Mouse (Mus musculus) MEL (cell line): ENCODE measurements at regions not wholly inside any gene's neighbourhood (a gene's known extent, or its start where the extent isn't known, plus 50 kb on each side); places are given as distances from the start of the nearest gene placed in this dataset.

Experiments used
- DNase-seq: peaks from one replicate; pipeline ENCODE4 v3.0.0; 2011; ENCODE audit warnings: low read depth, low spot score
- H3K27ac ChIP-seq: 2 replicates; pipeline ENCODE4 v1.5.1; 2012; ENCODE audit warnings: low read depth, mild to moderate bottlenecking, control low read depth, low read length, moderate library complexity; ENCODE audit not compliant: control insufficient read depth
- H3K27me3 ChIP-seq, 2 experiments: fragments of 150-350 bp in 1 of 2; sonication (generic) in 1 of 2; 2 replicates each; pipeline ENCODE4 v1.6.1; 2012; ENCODE audit warnings: low read length in 2 of 2, mild to moderate bottlenecking in 2 of 2, improper control_type of control experiment in 1 of 2, moderate library complexity in 1 of 2; ENCODE audit not compliant: insufficient read depth in 2 of 2, control insufficient read depth in 1 of 2
- H3K36me3 ChIP-seq, 2 experiments: 2 replicates each; pipeline ENCODE4 v1.6.1; 2012 to 2014; ENCODE audit warnings: low read length in 2 of 2, improper control_type of control experiment in 1 of 2, inconsistent platforms in 1 of 2, mild to moderate bottlenecking in 1 of 2; ENCODE audit not compliant: insufficient read depth in 2 of 2, control insufficient read depth in 1 of 2
- H3K4me1 ChIP-seq, 2 experiments: fragments of 150-350 bp in 1 of 2; sonication (generic) in 1 of 2; 2 replicates each; pipeline ENCODE4 v1.6.1; 2012; ENCODE audit warnings: low read length in 2 of 2, improper control_type of control experiment in 1 of 2, mild to moderate bottlenecking in 1 of 2; ENCODE audit not compliant: insufficient read depth in 2 of 2, control insufficient read depth in 1 of 2
- H3K4me3 ChIP-seq, 2 experiments: fragments of 150-350 bp in 1 of 2; sonication (generic) in 1 of 2; 2 replicates each; pipeline ENCODE4 v1.5.1; 2012; ENCODE audit warnings: low read depth in 2 of 2, low read length in 2 of 2, mild to moderate bottlenecking in 2 of 2, moderate library complexity in 2 of 2, control low read depth in 1 of 2, improper control_type of control experiment in 1 of 2; ENCODE audit not compliant: control insufficient read depth in 1 of 2, insufficient read depth in 1 of 2
- H3K79me2 ChIP-seq: 2 replicates; pipeline ENCODE4 v1.6.1; 2012; ENCODE audit warnings: mild to moderate bottlenecking, low read length, moderate library complexity; ENCODE audit not compliant: control insufficient read depth, poor library complexity, insufficient read depth
- H3K9ac ChIP-seq: 2 replicates; pipeline ENCODE4 v1.6.1; 2012; ENCODE audit warnings: low read depth, mild to moderate bottlenecking, control low read depth, low read length, moderate library complexity; ENCODE audit not compliant: control insufficient read depth, poor library complexity, severe bottlenecking
- H3K9me3 ChIP-seq: fragments of 150-350 bp; sonication (generic); replicated peaks from 2 replicates; pipeline ENCODE4 v1.6.1; 2012; ENCODE audit warnings: mild to moderate bottlenecking, low read length, improper control_type of control experiment, moderate library complexity; ENCODE audit not compliant: insufficient read depth
- BHLHE40 ChIP-seq: IDR thresholded peaks from 2 replicates; pipeline ENCODE4 v1.6.1; 2012; ENCODE audit warnings: low read depth, mild to moderate bottlenecking, inconsistent platforms, low read length, improper control_type of control experiment, borderline replicate concordance
- CHD1 ChIP-seq: IDR thresholded peaks from 2 replicates; pipeline ENCODE4 v1.6.1; 2012; ENCODE audit warnings: low read depth, mild to moderate bottlenecking, inconsistent platforms, low read length, improper control_type of control experiment
- CTCF ChIP-seq, 3 experiments: IDR thresholded peaks in 2 of 3; conservative IDR thresholded peaks in 1 of 3; 2 replicates each; pipeline ENCODE4 v1.5.1; 2011 to 2012; ENCODE audit warnings: low read length in 3 of 3, low read depth in 2 of 3, mild to moderate bottlenecking in 2 of 3, improper control_type of control experiment in 1 of 3, inconsistent platforms in 1 of 3, mixed read lengths in 1 of 3, moderate library complexity in 1 of 3; ENCODE audit not compliant: control insufficient read depth in 1 of 3, insufficient read depth in 1 of 3, poor library complexity in 1 of 3, severe bottlenecking in 1 of 3
- ETS1 ChIP-seq: IDR thresholded peaks from 2 replicates; pipeline ENCODE4 v1.6.1; 2012; ENCODE audit warnings: low read depth, mild to moderate bottlenecking, inconsistent platforms, low read length, improper control_type of control experiment, moderate library complexity
- HCFC1 ChIP-seq: IDR thresholded peaks from 2 replicates; pipeline ENCODE4 v1.6.1; 2012; ENCODE audit warnings: low read depth, mild to moderate bottlenecking, inconsistent platforms, low read length, improper control_type of control experiment, moderate library complexity
- MAFK ChIP-seq: IDR thresholded peaks from 2 replicates; pipeline ENCODE4 v1.6.1; 2011; ENCODE audit warnings: low read depth, mild to moderate bottlenecking, low read length, improper control_type of control experiment, borderline replicate concordance
- MAX ChIP-seq: IDR thresholded peaks from 2 replicates; pipeline ENCODE4 v1.6.1; 2011; ENCODE audit warnings: low read length, improper control_type of control experiment
- MAZ ChIP-seq: IDR thresholded peaks from 2 replicates; pipeline ENCODE4 v1.6.1; 2012; ENCODE audit warnings: low read depth, mild to moderate bottlenecking, inconsistent platforms, low read length, improper control_type of control experiment
- MYC ChIP-seq: IDR thresholded peaks from 2 replicates; pipeline ENCODE4 v1.6.1; 2011; ENCODE audit warnings: low read depth, mild to moderate bottlenecking, low read length, improper control_type of control experiment, moderate library complexity
- NELFE ChIP-seq: IDR thresholded peaks from 2 replicates; pipeline ENCODE4 v1.6.1; 2011; ENCODE audit warnings: low read depth, low read length, improper control_type of control experiment
- POLR2AphosphoS2 ChIP-seq: IDR thresholded peaks from 2 replicates; pipeline ENCODE4 v1.6.1; 2011; ENCODE audit warnings: low read length, improper control_type of control experiment
- SMC3 ChIP-seq: IDR thresholded peaks from 2 replicates; pipeline ENCODE4 v1.6.1; 2011; ENCODE audit warnings: low read depth, low read length, improper control_type of control experiment
- TAL1 ChIP-seq: IDR thresholded peaks from 2 replicates; pipeline ENCODE4 v1.6.1; 2012; ENCODE audit warnings: mild to moderate bottlenecking, inconsistent platforms, low read length, moderate library complexity, mixed read lengths
- TCF12 ChIP-seq: IDR thresholded peaks from 2 replicates; pipeline ENCODE4 v1.6.1; 2014; ENCODE audit warnings: low read depth, mild to moderate bottlenecking, inconsistent platforms, low read length, improper control_type of control experiment, moderate library complexity
- USF2 ChIP-seq, 2 experiments: IDR thresholded peaks; 2 replicates each; pipeline ENCODE4 v1.6.1; 2011 to 2012; ENCODE audit warnings: improper control_type of control experiment in 2 of 2, low read length in 2 of 2, borderline replicate concordance in 1 of 2, inconsistent platforms in 1 of 2, low read depth in 1 of 2, mild to moderate bottlenecking in 1 of 2; ENCODE audit not compliant: insufficient read depth in 1 of 2
- ZKSCAN1 ChIP-seq: IDR thresholded peaks from 2 replicates; pipeline ENCODE4 v1.6.1; 2012; ENCODE audit warnings: low read depth, mild to moderate bottlenecking, inconsistent platforms, low read length, improper control_type of control experiment, moderate library complexity

- no peaks in the 10 kb centered on the region for H3K4me1 ChIP-seq
- H3K36me3 ChIP-seq = no peaks in the 10 kb centered on the region
- H3K9ac ChIP-seq = no peak overlapping the region
- TF ChIP-seq NELFE (no peak), MYC (no peak), ETS1 (no peak), HCFC1 (no peak), BHLHE40 (no peak), MAFK (no peak), MAZ (no peak), CHD1 (no peak), TCF12 (no peak), USF2 (IDR thresholded peaks at IDR 0.05; ENCODE audit: borderline replicate concordance in 1 of 2, insufficient read depth in 1 of 2, low read depth in 1 of 2, low read length in 2 of 2) (no peak), TAL1 (no peak), POLR2AphosphoS2 (no peak), CTCF (IDR thresholded peaks at IDR 0.05 in 2 of 3, conservative IDR thresholded peaks at IDR 0.05 in 1 of 3; ENCODE audit: control insufficient read depth in 1 of 3, insufficient read depth in 1 of 3, low read depth in 2 of 3, low read length in 3 of 3, poor library complexity in 1 of 3, severe bottlenecking in 1 of 3) (no peak), MAX (no peak), SMC3 (no peak), ZKSCAN1 (no peak)
- TF ChIP-seq, all 39 proteins: peak for 0
- Histone ChIP-seq H3K9me3 (no peaks in the 10 kb centered on the region), H3K79me2 (no peaks in the 10 kb centered on the region), H3K4me3 (no peak overlapping the region), H3K27me3 (no peaks in the 10 kb centered on the region), H3K27ac (no peak overlapping the region)
- DNase-seq = no peak
Measured at GRCm38 (mm10) chr9:115395511-115395910, 85.3 kb upstream of the Stt3b start.

DNA sequence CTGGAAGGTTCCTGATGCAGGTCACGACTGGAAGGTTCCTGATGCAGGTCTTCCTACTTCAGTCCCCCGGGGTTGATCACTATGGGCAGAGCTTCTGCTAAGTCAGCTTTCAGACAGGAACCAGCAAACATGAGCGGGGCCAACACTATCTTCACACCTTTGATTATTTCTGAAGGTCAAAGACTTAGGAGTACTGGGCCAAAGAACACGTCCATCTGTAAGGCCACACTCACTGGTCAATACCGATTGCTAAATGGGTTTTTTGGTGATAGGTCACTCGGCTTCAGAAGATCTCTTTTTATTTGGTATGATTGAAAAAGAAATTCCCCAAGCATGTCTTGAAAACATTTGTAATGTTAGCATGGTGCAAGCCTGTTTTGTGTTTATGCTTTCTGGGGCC lies 90.2 kb upstream of the Stt3b start:
- H3K4me1 ChIP-seq = no peaks in the 10 kb centered on the region

More for the DNA sequence above, 90.2 kb upstream of the Stt3b start:
- Histone ChIP-seq H3K27me3 (no peaks in the 10 kb centered on the region), H3K4me3 (no peak overlapping the region), H3K79me2 (no peaks in the 10 kb centered on the region), H3K27ac (no peak overlapping the region), H3K36me3 (no peaks in the 10 kb centered on the region), H3K9ac (no peak overlapping the region), H3K9me3 (no peaks in the 10 kb centered on the region)
- TF ChIP-seq ZKSCAN1 = no peak
- TF ChIP-seq MAZ = no peak
- no peak for DNase-seq
